Mouse (Mus musculus) adipose tissue, adult 10 weeks (tissue): ENCODE measurements around the gene Slc25a42. TPM values are rescaled to one million over a fixed set of nuclear protein-coding genes. Genes with fewer than 3 reads are reported as not detected.

ENCODE experiments used
- polyA plus RNA-seq: library from polyadenylated mRNA; stranded (reverse); fragments of 350-450 nt; fragmentation: Illumina TruSeq; extraction: RNeasy Lipid Tissue Mini Kit (QIAGEN cat#74804); gene quantifications from one replicate; pipeline ENCODE4 v1.2.3, GENCODE M21; 2014; ENCODE audit warnings: low read depth, low replicate concordance

Gene Slc25a42
- polyA plus RNA-seq, result 28.3 TPM

DNA sequence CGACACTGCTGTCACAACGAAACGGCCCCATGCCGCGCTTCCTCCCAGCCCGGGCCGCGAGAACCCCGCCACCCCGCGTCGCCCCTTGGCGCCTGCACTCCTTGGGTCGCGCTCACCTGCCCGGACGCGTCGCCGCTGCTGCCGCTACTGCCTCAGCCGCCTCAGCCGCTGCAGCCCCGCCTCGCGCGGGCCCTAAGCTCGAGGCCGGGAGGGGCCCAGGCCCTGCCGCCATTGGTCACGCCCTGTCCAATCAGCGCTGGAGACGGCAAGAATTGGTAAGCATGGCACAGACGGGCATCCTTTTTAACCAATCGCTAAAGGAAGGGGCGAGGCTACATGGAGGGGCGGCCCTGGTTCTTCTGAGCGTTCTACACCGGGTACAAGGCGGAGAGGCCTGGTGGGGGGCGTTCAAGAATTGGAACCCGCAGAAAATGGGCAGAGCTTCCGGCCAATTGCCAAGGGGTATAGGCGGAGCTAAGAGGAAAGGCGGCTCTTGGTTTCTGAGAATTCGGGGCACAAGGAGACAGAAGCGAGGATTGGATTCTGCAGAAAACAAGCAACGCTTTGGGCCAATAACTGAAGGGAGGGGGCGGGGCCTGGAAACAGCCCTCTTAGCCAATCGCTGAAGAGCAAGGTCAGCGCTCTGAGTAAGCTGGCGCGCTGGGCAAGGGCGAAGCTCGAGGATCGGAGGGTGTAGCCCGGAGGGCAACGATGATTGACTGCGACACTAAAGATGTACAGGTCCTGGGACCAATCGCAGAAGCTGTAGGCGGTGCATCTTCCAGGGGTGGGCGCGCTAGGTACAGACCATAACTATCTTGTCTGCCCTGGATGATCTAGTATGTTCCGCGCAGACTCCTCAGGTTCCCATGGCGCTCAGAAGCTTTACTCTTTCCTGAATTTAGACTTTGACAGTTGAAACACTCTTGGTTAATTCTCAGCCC lies at the start of gene Slc25a42:
Slc25a42 (minus strand) TSS at position 194 of the 944 bp plus-strand sequence.

DNA sequence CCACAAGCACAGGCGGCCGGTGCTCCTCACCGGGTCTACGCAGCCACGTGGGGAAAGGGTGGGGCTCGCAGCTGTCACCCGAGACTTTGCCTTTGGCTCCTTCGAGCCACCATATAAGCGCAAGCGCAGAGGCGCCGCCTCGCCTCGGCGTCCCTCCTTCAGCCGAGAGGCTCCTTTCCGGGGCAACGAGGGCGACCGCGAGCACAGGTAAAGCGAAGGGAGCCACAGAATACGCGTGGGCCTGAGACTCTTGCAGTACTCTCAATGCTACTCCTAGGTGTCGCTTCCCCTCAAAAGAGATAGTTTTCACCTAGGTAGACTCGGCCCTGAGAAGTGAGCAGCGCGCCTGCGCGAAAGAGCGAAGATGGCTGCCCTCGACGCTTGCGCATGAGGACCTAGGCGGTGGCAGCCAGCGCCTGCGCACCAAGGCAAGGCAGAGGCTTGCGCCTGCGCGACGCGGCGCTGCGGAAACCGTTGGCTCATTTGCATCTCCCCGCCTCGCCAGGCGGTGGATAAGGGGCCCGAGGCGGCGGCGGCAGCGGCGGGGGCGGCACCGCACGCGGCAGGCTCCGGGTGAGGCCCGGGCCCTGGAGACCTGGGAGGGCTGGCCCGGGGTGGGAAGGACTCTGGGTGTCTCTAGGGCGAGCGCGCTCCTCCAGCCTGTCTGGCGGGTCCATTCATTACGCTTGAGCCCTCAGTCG lies 22.1 kb upstream of the Slc25a42 start, which contains the start of the genes Sugp2 and Armc6:
Sugp2 (plus strand) TSS at position 147 of the 701 bp plus-strand sequence.
Armc6 (minus strand) TSS at position 387 of the 701 bp plus-strand sequence.

DNA sequence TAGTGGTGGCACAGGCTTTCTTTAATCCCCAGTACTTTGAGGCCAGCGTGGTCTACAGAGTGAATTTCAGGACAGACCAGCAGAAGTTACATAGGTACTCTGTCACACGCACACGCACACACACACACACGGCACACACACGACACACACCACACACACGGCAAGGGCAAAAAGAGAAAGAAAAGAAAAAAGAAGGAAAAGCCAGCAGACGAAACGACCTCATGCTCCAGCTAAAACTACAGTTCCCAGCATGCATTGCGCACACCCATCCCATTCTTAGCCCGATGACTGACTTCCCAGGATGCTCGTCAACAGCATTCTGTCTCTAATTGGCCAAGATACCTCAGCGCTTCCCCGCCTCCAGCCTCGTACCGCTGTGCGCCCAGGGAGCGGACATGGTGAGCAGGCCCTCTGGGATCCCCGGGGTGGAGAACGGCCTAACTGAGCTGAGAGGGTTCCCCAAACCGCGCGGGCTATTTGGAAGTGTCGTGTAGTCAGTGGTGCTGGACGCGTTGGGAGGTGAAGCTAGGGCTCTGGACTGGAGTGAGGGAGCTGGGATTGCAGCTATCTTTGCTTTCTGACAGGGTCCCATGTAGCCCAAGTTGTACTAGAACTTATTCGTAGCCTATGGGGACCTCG lies 39.9 kb downstream of the Slc25a42 start, which contains the start of gene Tmem161a:
Tmem161a (plus strand) TSS at position 314 of the 639 bp plus-strand sequence.

DNA sequence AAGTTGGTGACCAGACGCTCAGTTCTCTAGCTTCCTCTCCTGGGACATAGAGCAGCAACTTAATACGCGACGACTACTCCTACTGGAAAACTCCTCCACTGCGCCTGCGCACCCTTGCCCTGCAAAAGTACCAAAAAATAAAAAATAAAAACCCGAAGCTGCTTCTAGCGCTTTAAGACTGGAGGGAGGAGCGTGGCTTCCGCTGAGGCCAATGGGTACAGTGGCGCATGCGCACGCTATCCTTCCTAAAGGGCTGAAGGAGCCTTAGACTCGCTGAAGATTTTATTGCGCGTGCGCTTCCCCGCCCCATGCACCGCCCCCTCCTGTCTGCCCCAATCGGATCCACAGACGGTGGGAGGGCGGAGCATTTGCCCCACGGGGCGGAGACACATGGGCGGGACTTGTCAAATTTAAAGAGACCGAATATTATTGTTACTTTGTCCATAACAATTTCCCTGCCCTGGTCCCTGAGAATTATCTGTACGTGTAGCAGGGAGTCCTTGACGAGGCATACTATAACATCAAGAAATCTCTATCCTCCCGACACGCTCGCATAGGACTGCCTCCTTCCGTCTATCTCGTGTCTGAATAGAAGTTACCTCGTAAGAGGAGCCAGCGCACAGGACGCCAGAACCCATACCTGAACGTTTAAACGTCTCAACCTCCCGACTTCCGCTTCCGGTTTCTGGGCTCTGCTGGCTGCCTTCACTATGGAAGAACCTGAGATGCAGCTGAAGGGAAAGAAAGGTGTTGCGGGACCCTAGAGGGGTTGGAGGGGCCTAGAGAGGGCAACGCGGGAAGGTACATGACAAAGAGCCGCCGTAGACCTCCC lies 72.9 kb downstream of the Slc25a42 start, which contains the start of the genes Rfxank, Borcs8 and Mef2b:
Rfxank (minus strand) TSS at position 129 of the 832 bp plus-strand sequence.
Borcs8 (plus strand) TSS at position 474 of the 832 bp plus-strand sequence.
Mef2b (plus strand) TSS at position 686 of the 832 bp plus-strand sequence.

Other genes starting within 250 kb of the Slc25a42 start
- gene Gatad2a, start 215.9 kb downstream of the Slc25a42 start, polyA plus RNA-seq, result 41.1 TPM
- 33.6 TPM for gene Mau2, start 169.6 kb downstream of the Slc25a42 start, polyA plus RNA-seq
- gene Sugp1, start 169.5 kb downstream of the Slc25a42 start, polyA plus RNA-seq, result 23.3 TPM
- gene Tm6sf2, start 139.4 kb downstream of the Slc25a42 start, polyA plus RNA-seq, result 0.68 TPM
- gene Hapln4, start 128.8 kb downstream of the Slc25a42 start, polyA plus RNA-seq, result 0.10 TPM
- gene Ncan, start 91.4 kb downstream of the Slc25a42 start, polyA plus RNA-seq, result 0.21 TPM
- gene Nr2c2ap, start 81.0 kb downstream of the Slc25a42 start, polyA plus RNA-seq, result 17.3 TPM
- 13.1 TPM for gene Rfxank, start 73.2 kb downstream of the Slc25a42 start, polyA plus RNA-seq
- gene Borcs8, start 72.8 kb downstream of the Slc25a42 start, polyA plus RNA-seq, result 57.0 TPM
- 0.40 TPM for gene Mef2b, start 72.6 kb downstream of the Slc25a42 start, polyA plus RNA-seq
- gene Tmem161a, start 39.9 kb downstream of the Slc25a42 start, polyA plus RNA-seq, result 44.5 TPM
- gene Sugp2, start 21.9 kb upstream of the Slc25a42 start, polyA plus RNA-seq, result 30.9 TPM
- gene Armc6, start 22.2 kb upstream of the Slc25a42 start, polyA plus RNA-seq, result 7.3 TPM
- gene Homer3, start 70.5 kb upstream of the Slc25a42 start, polyA plus RNA-seq, result 43.4 TPM
- 40.2 TPM for gene Ddx49, start 90.2 kb upstream of the Slc25a42 start, polyA plus RNA-seq
- 186 TPM for gene Cope, start 90.2 kb upstream of the Slc25a42 start, polyA plus RNA-seq
- gene Cers1, start 103.5 kb upstream of the Slc25a42 start, polyA plus RNA-seq, result 0.63 TPM
- 0.31 TPM for gene Gdf1, start 117.5 kb upstream of the Slc25a42 start, polyA plus RNA-seq
- 31.4 TPM for gene Upf1, start 141.0 kb upstream of the Slc25a42 start, polyA plus RNA-seq
- gene Comp, start 161.3 kb upstream of the Slc25a42 start, polyA plus RNA-seq, result 6.3 TPM
- gene Crtc1, start 227.3 kb upstream of the Slc25a42 start, polyA plus RNA-seq, result 15.7 TPM